Mouse (Mus musculus) kidney, adult 2 months (tissue): ENCODE measurements around the gene Rbp2.

Source experiments
- CTCF ChIP-seq: fragments of 200-500 bp; conservative IDR thresholded peaks from 2 replicates; pipeline ENCODE4 v1.5.1; 2011; ENCODE audit warnings: low read depth, mild to moderate bottlenecking, control low read depth, low read length, moderate library complexity, mixed read lengths; ENCODE audit not compliant: insufficient read depth, insufficient read length
- POLR2A ChIP-seq: fragments of 200-500 bp; IDR thresholded peaks from one replicate; pipeline ENCODE4 v1.6.1; 2011; ENCODE audit warnings: low read depth, low read length, control low read depth

GRCm38 (mm10) chr9:98497990-98498389 lies 12.1 kb downstream of the Rbp2 start:
- no peak for TF ChIP-seq CTCF
- no peak for TF ChIP-seq POLR2A
